Mouse (Mus musculus) thymus, adult 2 months (tissue): ENCODE results near the gene Gm37240.

Experiments
- CTCF ChIP-seq: fragments of 200-500 bp; IDR thresholded peaks from 2 replicates; pipeline ENCODE4 v1.5.1; 2012; ENCODE audit warnings: mild to moderate bottlenecking, control low read depth, low read length, moderate library complexity, borderline replicate concordance; ENCODE audit not compliant: control insufficient read depth, poor library complexity, insufficient read depth; ENCODE audit errors: extremely low read depth
- POLR2A ChIP-seq: fragments of 200-500 bp; IDR thresholded peaks from 2 replicates; pipeline ENCODE4 v1.6.1; 2012; ENCODE audit warnings: mild to moderate bottlenecking, low read length, control low read depth, moderate library complexity; ENCODE audit not compliant: control insufficient read depth, poor library complexity, insufficient read depth; ENCODE audit errors: extremely low read depth

- TF ChIP-seq CTCF, result no peak
- no peak for TF ChIP-seq POLR2A
Measured at GRCm38 (mm10) chr3:84810803-84811202, 1076.5 kb downstream of the Gm37240 start.
